Mouse (Mus musculus) lung, embryonic 14.5 days (tissue): Measurements from ENCODE around the gene Bysl. TPM values are rescaled to one million over a fixed set of nuclear protein-coding genes. Genes with fewer than 3 reads are reported as not detected.
"Not testable (repeated sequence)": the region's sequence is repeated elsewhere in the genome, so short reads cannot be mapped to it uniquely, and the experiment has no call there.

Experiments
- ATAC-seq: fragments of 200-750 bp; cut with Nextera tagmentation; 2 replicates; pipeline ENCODE4 v1.8.0; 2017; ENCODE audit warnings: mild to moderate bottlenecking, moderate TSS enrichment, moderate library complexity; ENCODE audit not compliant: insufficient read depth
- DNase-seq: peaks from one replicate; pipeline ENCODE4 v3.0.0-alpha.2; 2015
- H3K27ac ChIP-seq: fragments of 300-500 bp; sonication (generic); 2 replicates; pipeline ENCODE4 v1.5.1; 2014; ENCODE audit warnings: low read depth, mild to moderate bottlenecking, moderate library complexity
- H3K27me3 ChIP-seq: fragments of 300-500 bp; sonication (generic); 2 replicates; pipeline ENCODE4 v1.6.1; 2014; ENCODE audit warnings: low read length, control low read depth; ENCODE audit not compliant: insufficient read depth
- H3K36me3 ChIP-seq: fragments of 300-500 bp; sonication (generic); 2 replicates; pipeline ENCODE4 v1.6.1; 2014; ENCODE audit warnings: control low read depth; ENCODE audit not compliant: insufficient read depth
- H3K4me1 ChIP-seq: fragments of 300-500 bp; sonication (generic); 2 replicates; pipeline ENCODE4 v1.6.1; 2014; ENCODE audit warnings: antibody characterized with exemption, control low read depth; ENCODE audit not compliant: insufficient read depth
- H3K4me2 ChIP-seq: fragments of 300-500 bp; sonication (generic); 2 replicates; pipeline ENCODE4 v1.6.1; 2014; ENCODE audit warnings: mild to moderate bottlenecking
- H3K4me3 ChIP-seq: fragments of 300-500 bp; sonication (generic); 2 replicates; pipeline ENCODE4 v1.5.1; 2014; ENCODE audit warnings: low read depth, low read length
- H3K9ac ChIP-seq: fragments of 300-500 bp; sonication (generic); 2 replicates; pipeline ENCODE4 v1.6.1; 2014
- H3K9me3 ChIP-seq: fragments of 300-500 bp; sonication (generic); 2 replicates; pipeline ENCODE4 v1.6.1; 2016; ENCODE audit warnings: low read depth, low read length, control low read depth
- CTCF ChIP-seq: IDR thresholded peaks from 2 replicates; pipeline ENCODE4 v1.5.1; 2016; ENCODE audit warnings: antibody characterized with exemption, low read depth
- WGBS: fragments of 180-500 bp; shearing (Covaris S2); extraction: QIAGEN DNeasy Blood & Tissue Kit; methylation state at CpG from one replicate; pipeline ENCODE4 v1.1.7; 2014; 5-methylcytosine and 5-hydroxymethylcytosine counted together
- polyA plus RNA-seq: library from polyadenylated mRNA; unstranded; fragments of >200 nt; fragmentation: Nextera tagmentation; extraction: Ambion mirVana; gene quantifications from 2 replicates; pipeline ENCODE4 v1.2.1, GENCODE M21; 2014

Gene Bysl
- polyA plus RNA-seq, 1 experiment from 2014 or later: 25.4 TPM

DNA sequence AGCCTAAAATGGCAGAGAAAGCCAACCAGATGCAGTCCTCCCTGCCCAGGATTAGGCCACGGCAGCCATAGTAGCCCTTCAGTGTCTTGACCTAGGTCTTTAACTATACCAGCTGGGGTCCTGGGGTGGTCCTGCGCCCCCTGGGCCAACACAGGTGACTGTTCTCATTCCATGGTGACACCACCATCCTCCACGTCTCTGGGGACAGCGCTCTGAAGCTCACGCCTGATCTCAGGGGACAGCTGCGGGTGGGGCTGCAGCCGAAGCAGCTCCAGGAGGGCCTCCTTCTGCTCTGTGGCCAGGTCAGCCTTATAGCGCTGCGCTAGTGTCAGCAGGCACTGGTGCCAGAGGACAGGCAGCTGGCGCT, 9.9 kb downstream of the Bysl start:
- Histone ChIP-seq H3K9me3 (no peaks in the 10 kb centered on the region), H3K27me3 (no peaks in the 10 kb centered on the region), H3K9ac (no peak overlapping the region), H3K36me3 (peaks cover 95% of the 10 kb centered on the region), H3K27ac (no peak overlapping the region; the same call in 1 of the 2 replicates), H3K4me1 (peaks cover 6% of the 10 kb centered on the region), H3K4me3 (no peak overlapping the region), H3K4me2 (no peak overlapping the region)
- no peak for TF ChIP-seq CTCF
- 84% methylated on average over 10 of the region's 10 CpGs for WGBS
- DNase-seq: no peak
- ATAC-seq: no peak

DNA sequence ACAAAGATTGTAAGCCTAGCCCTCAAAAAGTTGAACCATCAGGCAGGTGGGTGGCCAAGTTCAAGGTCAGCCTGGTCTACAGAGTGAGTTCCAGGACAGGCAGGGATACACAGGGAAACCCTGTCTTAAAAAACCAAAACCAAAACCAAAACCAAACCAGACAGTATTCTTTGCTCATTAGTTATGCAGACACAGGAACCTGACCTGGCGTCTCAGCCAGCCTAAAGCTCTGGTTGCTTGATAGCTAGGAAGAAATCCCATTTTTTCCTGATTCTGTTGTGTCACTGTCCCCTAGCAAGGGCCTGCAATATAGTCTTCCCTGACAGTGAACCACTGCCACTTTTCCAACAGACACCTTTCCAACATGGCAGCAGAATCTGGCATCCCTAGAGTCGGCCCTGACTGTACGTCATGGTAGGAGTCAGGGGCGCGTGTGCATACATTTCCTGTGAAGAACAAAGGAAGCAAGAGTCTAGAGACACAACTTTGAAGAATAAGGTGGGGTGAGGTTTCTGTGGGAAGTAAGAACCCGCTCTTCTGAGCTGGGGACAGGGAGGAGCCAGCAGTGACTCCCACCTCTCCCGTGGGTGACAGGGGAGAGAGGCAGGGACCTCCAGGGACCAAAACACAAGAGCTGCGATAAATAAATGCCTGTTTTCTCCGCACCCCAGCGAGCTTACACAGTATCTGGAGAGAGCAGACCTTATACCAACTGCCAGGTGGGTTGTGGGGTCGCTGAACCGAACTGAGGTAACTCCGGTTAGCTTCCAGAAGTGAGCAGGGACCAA, 10.5 kb downstream of the Bysl start:
- Histone ChIP-seq H3K4me1 (peaks cover 11% of the 10 kb centered on the region), H3K27ac (no peak overlapping the region; the same call in 1 of the 2 replicates), H3K36me3 (peaks cover 93% of the 10 kb centered on the region), H3K4me3 (no peak overlapping the region), H3K4me2 (no peak overlapping the region), H3K9ac (no peak overlapping the region), H3K9me3 (no peaks in the 10 kb centered on the region), H3K27me3 (no peaks in the 10 kb centered on the region)
- ATAC-seq (no peak), DNase-seq (no peak)
- TF ChIP-seq CTCF: no peak
- WGBS: 77% methylated on average over 13 of the region's 13 CpGs

DNA sequence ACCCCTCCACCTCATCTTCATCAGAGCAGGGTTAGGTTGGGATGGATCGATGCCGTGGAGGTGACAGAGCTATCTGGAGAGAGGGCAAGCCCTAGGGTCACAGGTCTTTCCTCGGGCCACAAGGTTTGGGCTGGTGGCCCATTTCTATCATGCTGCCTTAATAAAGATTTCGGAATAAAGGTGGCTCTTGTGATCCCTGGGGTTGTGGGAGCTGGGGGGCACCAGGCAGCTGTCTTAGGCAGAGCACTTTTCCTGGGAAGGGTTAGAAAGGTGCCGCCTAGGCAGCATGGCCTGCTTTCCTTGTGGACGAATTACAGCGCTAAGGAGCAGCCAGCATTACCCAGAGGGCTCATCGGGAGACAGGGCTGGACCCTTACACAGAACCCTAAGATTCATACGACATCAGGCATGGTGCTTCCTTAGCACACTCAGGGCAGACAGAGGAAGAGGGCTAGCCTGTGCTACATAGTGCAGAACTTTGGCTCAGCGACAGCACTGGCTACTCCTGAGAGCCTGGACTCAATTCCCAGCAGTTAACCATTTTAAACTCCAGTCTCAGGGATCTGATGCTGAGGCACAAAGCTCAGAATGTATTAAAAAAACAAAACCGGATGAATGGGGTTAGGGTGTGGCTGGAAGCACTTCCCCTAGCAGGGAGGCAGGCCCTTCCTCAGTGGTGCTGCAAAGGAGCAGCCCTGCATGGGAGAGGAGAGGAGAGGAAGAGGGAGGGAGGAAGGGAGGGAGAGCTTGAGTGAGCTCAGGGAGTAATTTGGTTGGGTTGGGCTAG, 11.6 kb downstream of the Bysl start:
- peaks cover 13% of the 10 kb centered on the region for H3K4me1 ChIP-seq
- H3K27ac ChIP-seq: peak overlapping the region; percentile 43; the same call in 1 of the 2 replicates
- ATAC-seq (no peak), DNase-seq (peak; percentile 48)
- H3K4me3 ChIP-seq: no peak overlapping the region
- H3K9ac ChIP-seq: no peak overlapping the region
- H3K9me3 ChIP-seq: no peaks in the 10 kb centered on the region
- H3K27me3 ChIP-seq: no peaks in the 10 kb centered on the region
- peaks cover 91% of the 10 kb centered on the region for H3K36me3 ChIP-seq
- no peak for TF ChIP-seq CTCF
- WGBS: 64% methylated on average over 11 of the region's 11 CpGs
- H3K4me2 ChIP-seq: no peak overlapping the region

DNA sequence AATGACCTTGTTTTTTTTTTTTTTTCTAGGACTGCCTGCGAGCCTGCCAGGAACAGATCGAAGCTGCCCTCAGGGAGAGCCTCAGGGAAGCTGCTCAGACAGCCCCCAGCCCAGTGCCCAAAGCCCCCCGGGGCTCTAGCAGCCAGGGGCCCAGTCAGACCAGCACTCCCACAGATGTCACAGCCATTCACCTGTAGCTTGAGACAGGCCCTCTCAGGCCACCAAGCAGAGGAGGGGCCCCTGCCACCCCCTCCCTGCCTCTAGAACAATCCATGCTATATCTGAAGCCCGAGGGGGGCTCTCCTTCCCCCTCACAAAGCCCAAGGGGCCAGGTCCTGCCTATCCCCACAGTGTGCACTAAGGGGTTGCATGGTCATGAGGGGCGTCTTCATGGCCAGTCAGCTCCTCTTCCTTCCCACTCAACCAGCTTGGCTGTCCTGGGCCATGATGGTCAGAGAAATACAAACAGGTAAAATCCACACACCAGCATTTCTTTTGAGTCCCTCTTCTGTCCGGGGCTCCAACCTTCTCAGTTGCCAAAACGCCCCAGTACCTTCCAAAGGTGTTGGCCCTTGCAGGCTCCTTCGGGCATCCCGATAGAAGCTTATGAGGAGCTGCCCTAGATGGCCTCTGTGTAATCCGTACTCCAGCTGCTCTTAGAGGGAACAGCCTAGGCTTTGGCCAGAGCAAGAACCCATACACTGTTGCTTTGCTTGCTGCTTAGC, 12.6 kb downstream of the Bysl start:
- DNase-seq, H3K27me3 ChIP-seq, H3K4me2 ChIP-seq, ATAC-seq, H3K4me3 ChIP-seq, H3K9me3 ChIP-seq, H3K9ac ChIP-seq: not testable (repeated sequence)
- H3K4me1 ChIP-seq: peaks cover 13% of the 10 kb centered on the region
- peak overlapping the region; percentile 16; the same call in 1 of the 2 replicates for H3K27ac ChIP-seq
- H3K36me3 ChIP-seq: peaks cover 82% of the 10 kb centered on the region
- 81% methylated on average over 10 of the region's 10 CpGs for WGBS

DNA sequence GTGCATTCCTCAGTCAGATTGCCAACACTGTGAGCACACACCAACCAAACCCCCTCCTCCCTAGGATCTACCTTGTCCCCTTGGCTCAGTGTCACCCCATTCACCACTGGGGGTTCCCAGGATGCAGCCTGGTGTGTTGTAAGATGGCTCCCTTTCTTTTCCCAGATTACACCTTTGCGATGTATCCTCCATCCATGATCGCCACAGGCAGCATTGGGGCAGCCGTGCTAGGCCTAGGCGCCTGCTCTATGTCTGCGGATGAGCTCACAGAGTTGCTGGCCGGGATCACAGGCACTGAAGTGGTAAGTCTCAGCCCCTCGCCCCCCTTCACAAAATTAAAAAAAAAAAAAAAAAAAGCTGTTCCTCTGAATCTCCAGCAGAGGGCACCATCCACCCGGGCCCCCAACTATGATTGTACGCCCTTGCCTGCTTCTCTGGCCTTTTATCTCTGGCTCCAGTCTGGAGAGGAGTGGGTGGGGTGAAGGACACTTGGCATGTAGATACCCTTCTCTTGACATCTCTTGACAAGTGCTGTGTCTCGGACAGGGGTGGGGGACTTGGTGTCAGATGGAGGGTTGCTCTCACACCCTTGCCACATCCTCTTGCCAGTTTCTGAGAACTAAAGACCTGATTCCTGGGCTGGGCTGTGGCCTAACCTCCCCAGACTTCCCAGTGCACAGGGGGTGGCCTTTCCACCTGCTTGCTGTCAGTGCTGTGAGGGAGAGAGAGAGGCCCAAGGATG, 13.3 kb downstream of the Bysl start:
- ATAC-seq (no peak), DNase-seq (peak; percentile 59)
- no peak overlapping the region for H3K4me3 ChIP-seq
- H3K4me1 ChIP-seq: peaks cover 13% of the 10 kb centered on the region
- H3K9me3 ChIP-seq: no peaks in the 10 kb centered on the region
- peak overlapping the region; percentile 98 for H3K27ac ChIP-seq
- H3K4me2 ChIP-seq: peak overlapping the region; percentile 99
- TF ChIP-seq CTCF: peak; percentile 80
- 20% methylated on average over 10 of the region's 10 CpGs for WGBS
- H3K9ac ChIP-seq: no peak overlapping the region
- peaks cover 78% of the 10 kb centered on the region for H3K36me3 ChIP-seq
- H3K27me3 ChIP-seq: no peaks in the 10 kb centered on the region

DNA sequence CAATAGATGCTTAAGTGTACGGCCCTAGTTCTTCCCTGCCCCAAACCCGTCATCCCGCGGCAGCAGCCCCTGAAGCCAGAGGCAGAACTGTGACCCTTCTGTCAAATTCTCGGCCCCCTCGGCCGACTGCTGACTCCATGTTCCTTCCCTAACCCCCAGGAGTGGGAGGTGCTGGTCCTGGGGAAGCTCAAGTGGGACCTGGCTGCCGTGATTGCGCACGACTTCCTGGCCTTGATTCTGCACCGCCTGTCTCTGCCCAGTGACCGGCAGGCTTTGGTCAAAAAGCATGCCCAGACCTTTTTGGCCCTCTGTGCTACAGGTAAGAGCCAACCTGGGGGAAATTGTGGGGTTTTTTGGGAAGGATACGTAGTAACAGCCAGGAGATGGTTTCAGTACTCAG, 14.0 kb downstream of the Bysl start:
- Histone ChIP-seq H3K36me3 (peaks cover 70% of the 10 kb centered on the region), H3K27ac (peak overlapping the region; percentile 98)

More for the DNA sequence above, 14.0 kb downstream of the Bysl start:
- H3K9me3 ChIP-seq: no peaks in the 10 kb centered on the region
- 0 out of 2 replicates have a peak overlapping the region, but pooled peaks have one; percentile 71 for H3K4me3 ChIP-seq
- H3K9ac ChIP-seq: peak overlapping the region; percentile 0; the same call in 1 of the 2 replicates
- H3K4me1 ChIP-seq: peaks cover 17% of the 10 kb centered on the region
- peak overlapping the region; percentile 99 for H3K4me2 ChIP-seq
- DNase-seq (no peak), ATAC-seq (no peak)
- no peaks in the 10 kb centered on the region for H3K27me3 ChIP-seq
- TF ChIP-seq CTCF: no peak
- WGBS: 51% methylated on average over 13 of the region's 13 CpGs
